Mouse (Mus musculus): ENCODE data around the gene Serpina9.

- TF ChIP-seq POLR2A (IDR thresholded peaks at IDR 0.05; ENCODE audit: control insufficient read depth, extremely low read depth, insufficient read depth, low read length, poor library complexity): no peak
- no peak for TF ChIP-seq CTCF (IDR thresholded peaks at IDR 0.05; ENCODE audit: borderline replicate concordance, control insufficient read depth, extremely low read depth, insufficient read depth, low read length, poor library complexity)
Measured at GRCm38 (mm10) chr12:104053995-104054394, 40.4 kb upstream of the Serpina9 start.

Measured in thymus, adult 2 months (tissue).